Mouse (Mus musculus): ENCODE measurements around the gene H2afy. TPM values are rescaled to one million over a fixed set of nuclear protein-coding genes. Genes with fewer than 3 reads are reported as not detected.

H2afy gene
- total RNA-seq, 4 experiments from 2014 or later = 39.0 to 48.2 (median 45.6) TPM

Other genes starting within 250 kb of the H2afy start
- 1 to 10 TPM in 1 of 4 experiments, under 1 TPM in 3; 0.50 to 1.2 (median 0.82) TPM for gene Tifab, start 42.5 kb upstream of the H2afy start, total RNA-seq (2022)
- gene Neurog1, start 115.8 kb upstream of the H2afy start, total RNA-seq (2022) = not detected
- gene Cxcl14, start 160.2 kb upstream of the H2afy start, total RNA-seq (2022) = 10 to 100 TPM in 2 of 4 experiments, 1 to 10 TPM in 2; 4.4 to 10.6 (median 8.5) TPM